Mouse (Mus musculus): ENCODE measurements around the gene Kcnj9.

The Kcnj9 gene

DNA sequence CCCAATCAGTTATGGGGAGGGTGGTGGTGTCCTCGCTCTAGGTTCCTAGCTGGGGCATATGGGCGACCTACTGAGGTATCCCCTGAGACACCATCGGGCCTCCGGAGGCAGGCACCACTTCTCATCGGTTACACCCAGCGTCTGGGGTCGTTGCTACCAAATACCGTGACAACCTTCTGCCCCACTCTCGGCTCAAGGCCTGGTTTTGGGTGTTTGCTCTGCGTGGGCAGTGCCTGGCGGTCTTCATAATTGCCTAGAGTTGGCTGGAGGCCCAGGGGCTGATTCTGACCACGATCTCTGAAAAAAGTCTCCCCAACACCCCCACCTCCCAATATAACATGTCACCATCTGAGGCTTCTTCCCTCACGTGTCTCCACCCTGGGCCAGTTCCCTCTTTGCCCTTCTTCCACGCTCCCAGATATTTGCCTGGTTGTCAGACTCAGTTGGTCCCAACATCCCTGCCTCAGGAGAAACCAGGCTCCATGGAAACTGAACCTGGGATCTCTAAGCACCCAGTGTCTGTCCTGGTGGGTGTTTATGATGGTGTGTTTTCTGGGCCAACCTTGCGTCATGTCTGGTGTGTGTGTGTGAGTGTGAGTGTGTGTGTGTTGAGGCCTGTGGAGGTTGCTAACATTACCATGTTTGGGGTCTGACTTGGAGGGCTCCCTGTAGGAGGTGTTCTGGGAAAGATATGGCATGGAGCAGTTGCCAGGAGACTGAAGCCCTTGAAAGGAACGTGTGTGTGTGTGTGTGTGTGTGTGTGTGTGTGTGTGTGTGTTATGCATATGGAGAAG lies 16.2 kb downstream of the Kcnj9 start:
- DNase-seq (ENCODE audit: low spot score in 2 of 2) = peak; percentile 50 to 57

DNA sequence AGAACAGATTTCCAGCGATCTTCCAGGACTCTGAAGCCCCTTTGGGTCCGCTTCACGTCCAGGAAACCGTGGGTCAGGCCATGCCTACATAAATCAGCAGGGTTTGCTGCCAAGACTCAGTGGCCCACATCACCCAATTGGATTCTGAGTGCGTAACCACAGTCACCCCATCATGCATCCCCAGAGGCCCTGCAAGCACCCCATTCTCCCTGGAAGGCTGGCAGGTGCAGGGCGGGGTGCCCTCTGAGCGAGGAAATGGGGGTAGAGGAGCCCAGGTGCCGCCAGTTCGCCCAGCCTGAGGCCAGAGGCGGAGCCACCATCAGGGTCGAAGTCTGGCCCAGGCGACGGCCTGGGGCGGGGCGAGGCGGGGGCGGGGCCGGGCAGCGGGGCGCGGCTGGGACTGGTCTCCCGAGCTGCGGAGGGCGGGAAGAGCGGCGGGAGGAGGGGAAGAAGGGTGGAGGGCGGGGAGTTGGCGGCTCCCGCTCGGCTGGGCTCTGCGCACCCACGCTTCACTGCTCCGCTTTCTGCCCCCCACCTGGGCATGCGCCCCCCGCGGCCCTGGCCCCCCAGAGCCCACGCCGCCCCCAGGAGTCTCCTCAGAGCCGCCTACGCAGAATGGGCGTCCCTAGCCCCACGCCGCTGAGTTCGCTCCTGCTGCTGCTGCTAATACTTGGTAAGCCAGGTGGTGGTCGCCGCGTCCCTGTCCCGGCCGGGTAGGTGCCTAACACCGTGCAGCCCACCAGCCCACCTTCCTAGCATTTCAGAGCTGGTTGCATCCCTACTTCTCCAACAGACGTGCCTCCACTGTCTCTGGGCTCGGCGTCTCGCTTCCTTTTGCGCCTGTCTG lies 17.0 kb downstream of the Kcnj9 start:
- peak; percentile 44 to 61 for DNase-seq (ENCODE audit: low spot score in 2 of 2)

DNA sequence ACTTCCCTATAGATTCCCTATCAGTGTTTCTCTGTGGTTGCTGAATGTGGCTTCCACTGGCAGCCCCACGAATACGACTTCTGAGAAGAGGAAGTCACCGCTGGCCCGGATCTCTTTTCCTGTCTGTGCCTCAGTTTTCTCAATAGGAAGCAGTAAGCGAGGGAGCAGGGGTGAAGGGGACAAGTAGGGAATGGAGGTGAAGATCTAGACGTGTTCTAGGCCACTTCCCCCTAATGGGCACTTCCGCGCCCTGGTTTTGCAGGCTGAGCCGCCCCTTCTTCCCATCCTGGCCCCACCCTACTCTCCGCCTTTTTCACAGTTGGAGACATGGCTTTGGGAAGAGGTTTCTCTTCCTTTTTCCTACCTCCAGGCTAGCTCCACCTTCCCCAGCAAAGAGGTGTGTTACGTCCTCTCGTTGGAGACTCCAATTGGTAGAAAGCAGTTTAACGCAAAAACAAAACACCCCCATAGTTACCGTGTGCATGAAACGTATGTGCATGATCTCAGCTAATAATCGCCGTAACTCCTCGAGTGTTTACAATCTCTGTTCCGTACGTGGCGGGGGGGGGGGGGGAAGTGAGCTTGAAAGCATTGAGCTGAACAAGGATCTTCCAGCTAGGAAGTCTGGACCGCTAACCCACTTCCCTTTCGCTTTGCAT lies 17.7 kb downstream of the Kcnj9 start:
- peak in 1 of 2 experiments; percentile 38 for DNase-seq (ENCODE audit: low spot score in 2 of 2)

DNA sequence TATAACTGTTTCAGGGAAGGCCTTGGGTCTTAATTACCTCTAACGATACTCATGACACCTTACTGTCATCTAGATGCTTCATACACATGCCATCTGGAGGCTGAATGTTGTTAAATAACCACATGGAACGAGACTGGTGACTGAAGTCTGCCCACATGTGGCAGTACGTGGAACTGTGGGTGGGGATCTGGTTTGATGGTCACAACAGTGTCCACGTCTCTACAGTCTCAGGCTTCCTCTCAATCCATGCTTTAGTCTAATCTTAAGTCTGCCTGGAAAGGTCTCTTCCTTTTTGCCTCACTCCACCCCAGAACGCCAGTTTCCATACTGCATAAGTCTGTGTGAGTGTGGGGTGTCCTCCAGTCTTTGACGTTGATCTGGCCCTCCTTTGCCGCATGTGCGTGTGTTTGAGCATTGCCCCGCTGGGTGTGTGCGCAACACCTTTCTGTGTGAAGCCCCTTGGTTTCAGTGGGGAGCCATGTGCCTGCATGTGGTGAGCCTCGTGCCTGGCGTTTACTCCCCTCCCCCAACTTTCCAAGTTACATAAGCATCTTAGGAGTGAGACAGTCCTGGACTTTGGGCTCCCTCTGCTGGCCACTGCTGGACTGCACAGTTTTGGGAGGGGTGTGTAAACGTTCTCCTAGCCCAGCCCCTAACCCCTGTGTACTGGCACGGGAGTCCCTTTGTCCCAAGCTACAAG lies 19.3 kb downstream of the Kcnj9 start:
- peak; percentile 92 to 93 for DNase-seq (ENCODE audit: low spot score in 2 of 2)

DNA sequence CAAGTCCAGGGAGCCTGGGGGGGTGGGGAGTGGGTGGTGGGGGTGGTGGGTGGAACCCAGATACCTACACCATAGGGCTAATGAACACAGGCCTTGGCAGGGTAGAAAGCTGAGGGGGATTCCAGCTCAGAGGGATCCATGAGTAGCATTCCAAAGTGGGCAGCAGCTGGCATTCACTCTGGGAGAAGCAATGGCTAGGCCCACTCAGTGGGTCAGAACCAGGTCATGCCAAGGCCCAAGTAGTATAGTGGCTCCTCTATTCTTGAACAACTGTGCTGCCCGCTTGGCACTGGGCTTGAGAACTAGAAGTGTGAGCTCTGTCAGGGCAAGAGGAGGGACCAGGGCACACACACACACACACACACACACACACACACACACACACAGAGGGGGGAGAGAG lies 20.7 kb downstream of the Kcnj9 start:
- DNase-seq (ENCODE audit: low spot score in 2 of 2) = no peak

DNA sequence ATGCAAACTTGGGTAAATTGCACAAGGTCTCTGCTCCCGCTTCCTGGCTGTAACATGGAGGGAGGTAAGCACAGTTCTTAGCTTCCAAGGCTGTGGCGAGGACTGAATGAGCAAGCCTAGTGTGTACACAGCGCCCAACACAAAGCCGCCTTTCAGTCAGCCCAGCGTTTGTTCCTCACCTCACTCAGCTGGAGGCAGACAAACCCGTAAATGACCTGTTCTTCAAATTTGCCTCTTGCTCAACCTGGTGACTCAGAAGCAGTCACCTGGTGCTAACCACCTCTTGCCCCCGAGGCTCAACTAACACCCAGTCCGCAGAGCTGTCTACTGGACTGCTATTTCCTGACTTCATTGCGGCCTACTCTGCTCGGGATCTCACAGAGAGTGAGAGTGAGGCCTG lies 21.2 kb downstream of the Kcnj9 start:
- DNase-seq (ENCODE audit: low spot score in 2 of 2) = no peak

DNA sequence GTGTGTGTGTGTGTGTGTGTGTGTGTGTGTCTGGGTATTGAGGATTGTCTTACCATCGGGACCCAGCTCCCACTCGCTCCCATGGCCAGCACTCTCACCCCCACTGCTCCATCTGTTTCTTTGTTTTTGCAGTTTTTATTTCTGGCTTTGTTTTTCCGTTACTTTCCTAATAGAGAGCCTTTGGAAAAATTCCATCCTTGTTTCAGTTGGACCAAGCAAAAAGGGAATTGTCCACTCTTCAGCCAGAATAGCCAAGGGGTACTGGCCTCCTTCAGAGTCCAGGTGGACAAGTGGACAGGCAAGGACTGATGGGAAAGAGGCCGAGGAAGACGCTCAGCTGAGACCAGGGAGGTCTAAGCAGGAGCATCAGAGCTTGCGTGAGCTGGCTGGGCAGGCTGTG lies 22.2 kb downstream of the Kcnj9 start:
- no peak for DNase-seq (ENCODE audit: low spot score in 2 of 2)

DNA sequence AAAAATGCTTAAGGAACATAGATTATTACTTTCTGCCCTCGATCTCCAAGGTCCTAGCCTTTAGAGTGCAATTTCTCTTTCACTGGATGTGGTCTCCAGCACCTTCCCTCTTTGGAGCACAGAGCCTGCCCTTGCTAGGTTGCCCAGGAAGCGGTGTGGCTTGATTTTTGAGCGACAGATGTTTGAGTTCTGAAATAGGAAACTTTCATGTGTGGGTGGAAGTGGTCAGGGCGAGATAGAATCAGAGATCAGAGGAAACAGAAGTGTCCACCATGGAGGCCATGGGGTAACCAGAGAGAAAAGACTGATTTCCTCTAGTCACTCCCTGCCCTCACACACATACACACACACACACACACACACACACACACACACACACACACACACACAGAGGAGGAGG lies 22.9 kb downstream of the Kcnj9 start:
- DNase-seq (ENCODE audit: low spot score in 2 of 2) = no peak

DNA sequence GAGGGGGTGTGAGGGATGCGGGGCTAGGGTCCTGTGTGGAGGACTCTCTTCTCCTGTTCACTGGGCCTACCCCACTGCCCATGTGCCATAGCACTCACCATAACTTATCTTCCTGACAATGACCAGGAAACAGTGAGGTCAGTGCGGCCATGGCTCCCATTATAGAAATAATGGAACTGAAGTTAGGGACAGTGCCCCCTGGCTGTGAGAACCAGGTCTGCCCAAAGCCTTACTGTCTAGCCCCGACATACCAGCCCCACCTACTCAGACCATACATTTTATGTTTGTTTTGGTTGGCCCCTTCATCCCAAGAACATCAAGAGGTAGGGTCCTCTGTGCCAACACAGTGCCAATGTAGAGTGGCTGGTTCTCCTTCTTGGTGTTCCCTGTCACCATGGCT lies 23.5 kb downstream of the Kcnj9 start:
- DNase-seq (ENCODE audit: low spot score in 2 of 2) = no peak

DNA sequence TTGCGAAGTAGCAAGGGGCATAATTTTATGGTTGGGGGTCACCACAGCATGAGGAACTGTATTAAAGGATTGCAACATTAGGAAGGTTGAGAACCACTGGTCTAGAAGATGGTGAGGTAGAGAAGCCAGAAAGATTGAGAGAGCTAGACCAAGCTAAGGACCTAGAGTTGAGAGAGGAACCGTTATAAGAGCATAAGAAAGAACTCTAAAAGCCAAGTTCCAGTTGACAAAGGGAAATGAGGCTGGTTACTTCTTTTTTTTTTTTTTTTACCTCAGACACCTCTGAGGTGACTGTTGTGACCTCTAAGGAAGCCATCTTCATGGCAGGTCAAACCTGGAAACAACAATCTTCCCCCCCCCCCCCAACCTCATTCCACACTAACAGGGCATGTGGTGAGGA lies 24.0 kb downstream of the Kcnj9 start:
- DNase-seq (ENCODE audit: low spot score in 2 of 2) = no peak

DNA sequence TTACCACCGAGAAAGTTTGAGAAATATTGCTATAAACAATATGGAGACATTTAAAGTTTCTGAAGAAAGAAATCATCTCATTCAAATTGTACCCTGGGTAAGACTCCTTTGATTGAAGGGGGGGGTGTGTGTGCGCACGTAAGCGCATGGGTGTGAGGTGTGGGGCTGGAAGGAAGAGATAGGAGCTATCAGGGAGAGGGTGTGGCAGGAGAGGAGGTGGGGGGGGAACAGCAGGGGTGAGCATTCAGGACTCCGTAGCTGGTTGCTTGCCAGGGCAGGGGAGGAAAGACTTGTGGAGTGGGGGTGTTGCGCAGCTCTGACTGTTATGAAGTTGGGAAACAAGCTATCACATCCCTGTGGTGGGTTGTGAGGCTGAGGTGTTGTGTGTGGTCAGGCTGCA lies 24.7 kb downstream of the Kcnj9 start:
- no peak for DNase-seq (ENCODE audit: low spot score in 2 of 2)

DNA sequence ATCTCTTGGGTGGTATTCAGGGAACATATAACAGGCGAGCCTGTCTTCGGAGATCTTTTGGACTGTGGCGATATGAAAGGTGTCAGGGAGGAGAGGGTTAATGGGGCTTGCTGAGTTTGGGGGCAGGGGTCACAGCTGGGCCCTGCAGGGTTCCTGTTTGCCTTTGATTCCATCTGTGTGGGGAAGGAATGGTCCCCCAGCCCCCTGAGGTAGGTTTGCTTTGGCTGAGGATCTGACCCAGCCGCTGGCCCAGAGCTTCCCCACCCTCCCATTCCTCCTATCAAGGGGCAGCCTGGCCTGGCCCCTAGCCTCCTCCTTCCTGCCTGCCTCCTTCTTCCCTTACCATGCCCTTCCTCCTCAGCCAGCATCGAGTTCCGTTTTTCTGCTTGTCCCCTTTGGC lies 26.3 kb downstream of the Kcnj9 start:
- DNase-seq (ENCODE audit: low spot score in 2 of 2) = no peak

DNA sequence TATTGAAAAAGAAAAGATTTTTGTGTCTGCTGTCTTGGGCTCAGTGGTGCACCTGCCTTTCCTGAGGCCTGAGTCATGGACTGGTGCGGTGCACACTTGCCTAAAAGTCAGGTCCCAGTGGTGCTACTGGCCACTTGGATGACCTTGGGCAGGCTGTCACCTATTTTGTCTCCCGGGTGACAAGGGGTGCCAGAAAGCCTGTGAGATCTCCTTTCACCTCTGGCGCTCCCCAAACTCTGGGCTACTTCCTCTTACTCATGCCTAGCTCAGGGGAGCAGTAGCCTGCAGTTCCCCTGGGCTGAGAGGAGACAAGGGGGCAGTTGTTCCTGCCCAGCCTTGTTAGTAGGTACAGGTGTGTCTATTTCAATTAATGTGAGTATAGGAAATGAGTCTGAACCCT lies 26.8 kb downstream of the Kcnj9 start:
- DNase-seq (ENCODE audit: low spot score in 2 of 2) = no peak

DNA sequence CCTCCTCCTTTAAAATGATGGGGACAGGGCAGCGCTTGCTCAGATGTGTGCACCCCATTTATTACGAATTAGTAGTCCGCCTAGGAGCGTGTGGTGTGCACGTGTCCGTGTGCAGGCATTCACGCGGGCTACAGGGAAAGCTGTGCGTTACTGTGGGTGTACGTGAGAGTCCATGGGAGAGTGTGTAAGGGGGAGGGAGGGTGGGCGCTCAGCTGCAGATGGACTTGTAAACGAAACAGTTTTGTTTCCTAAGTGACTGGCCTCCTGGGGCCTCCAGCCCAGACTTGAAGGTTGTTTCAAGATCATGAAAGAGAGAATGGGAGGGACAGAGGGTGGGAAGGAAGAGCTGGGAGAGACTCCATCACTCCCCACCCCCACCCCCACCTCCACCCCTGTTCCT lies 27.9 kb downstream of the Kcnj9 start:
- no peak for DNase-seq (ENCODE audit: low spot score in 2 of 2)

DNA sequence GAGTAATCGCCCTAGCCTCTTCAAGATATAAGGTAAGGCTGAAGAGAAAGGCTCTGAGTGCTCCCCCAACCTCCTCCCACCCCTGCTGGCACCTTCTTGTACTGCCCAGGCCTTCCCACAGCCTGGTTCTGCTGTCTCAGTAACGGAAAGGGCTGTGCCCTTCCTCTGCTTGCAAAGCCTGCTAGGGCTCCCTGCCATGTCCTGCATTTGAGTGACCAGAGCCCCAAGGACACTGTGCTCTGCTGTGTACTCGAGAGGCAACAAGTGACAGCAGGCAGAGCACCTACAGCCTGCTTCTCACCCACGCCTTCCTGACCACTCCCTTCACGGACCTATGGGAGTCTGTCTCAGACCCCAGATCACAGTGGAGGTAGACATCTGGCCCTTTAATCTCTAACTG lies 28.9 kb downstream of the Kcnj9 start:
- DNase-seq (ENCODE audit: low spot score in 2 of 2) = no peak

DNA sequence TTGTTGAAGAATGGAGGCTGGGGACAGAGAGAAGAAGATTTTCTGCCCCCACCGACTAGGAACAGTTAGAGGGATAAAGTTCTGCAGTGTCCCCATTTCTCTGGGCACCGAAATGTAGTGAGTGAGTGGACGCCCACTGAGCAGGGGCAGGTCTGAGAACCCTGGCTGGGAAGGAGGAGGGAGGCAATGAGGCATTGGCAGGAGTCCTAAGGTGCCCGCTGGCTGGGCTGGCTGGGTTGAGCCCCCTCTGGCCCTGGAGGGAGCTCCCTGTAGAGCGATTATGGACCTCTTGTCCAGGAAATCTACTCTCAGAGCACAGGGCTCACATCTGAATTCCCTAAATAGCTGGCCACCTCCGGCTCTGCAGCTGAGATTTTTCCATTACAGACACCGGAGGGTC lies 29.6 kb downstream of the Kcnj9 start:
- no peak for DNase-seq (ENCODE audit: low spot score in 2 of 2)

DNA sequence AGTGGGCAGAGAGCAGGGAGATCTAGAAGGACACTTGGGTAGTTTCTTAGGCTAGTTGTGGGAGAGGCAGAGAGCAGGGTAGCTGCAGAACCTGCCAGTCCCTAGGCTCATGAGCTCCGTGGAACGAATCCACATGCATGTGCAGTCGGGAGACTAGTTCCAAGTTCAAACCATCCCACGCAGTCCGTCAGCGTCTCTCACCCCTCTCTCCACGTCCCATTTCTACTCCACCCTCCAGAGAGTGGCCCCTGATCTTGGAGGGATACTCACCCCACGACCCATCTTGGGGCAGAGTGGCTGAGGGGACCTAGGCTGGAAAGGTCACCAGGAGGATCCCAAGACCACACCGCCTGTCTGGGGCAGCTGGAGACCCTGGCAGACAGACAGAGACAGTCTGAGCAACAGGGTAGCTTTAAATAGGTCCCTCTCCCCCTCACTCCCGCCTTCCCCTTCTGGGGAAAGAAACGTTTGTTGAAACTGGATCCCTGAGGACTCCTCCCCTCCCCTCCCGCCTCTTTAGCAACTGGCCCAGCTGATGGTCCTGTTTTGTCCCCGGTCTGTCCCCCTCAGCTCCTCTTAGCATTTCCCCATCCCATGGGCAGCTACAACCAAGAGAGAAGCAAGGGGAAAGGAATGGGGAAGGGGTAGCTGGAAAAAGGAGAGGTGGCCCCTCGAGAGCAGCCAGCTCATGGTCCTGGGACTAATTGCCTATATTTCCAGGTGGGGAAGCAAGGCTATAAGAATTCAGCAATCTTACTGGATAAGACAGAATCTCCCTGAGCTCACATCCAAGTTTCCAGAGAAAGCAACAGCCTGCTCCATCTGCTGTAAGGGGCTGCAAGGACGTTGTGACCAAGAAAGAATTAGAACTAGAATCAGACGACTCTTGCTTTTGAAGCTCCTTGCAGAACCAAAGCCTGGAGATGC lies 31.2 kb downstream of the Kcnj9 start, which contains the start of gene Atp1a2:
Gene Atp1a2 (minus strand): TSS at position 454 of the 927 bp plus-strand sequence.
- DNase-seq (ENCODE audit: low spot score in 2 of 2) = peak in 1 of 2 experiments; percentile 57

DNA sequence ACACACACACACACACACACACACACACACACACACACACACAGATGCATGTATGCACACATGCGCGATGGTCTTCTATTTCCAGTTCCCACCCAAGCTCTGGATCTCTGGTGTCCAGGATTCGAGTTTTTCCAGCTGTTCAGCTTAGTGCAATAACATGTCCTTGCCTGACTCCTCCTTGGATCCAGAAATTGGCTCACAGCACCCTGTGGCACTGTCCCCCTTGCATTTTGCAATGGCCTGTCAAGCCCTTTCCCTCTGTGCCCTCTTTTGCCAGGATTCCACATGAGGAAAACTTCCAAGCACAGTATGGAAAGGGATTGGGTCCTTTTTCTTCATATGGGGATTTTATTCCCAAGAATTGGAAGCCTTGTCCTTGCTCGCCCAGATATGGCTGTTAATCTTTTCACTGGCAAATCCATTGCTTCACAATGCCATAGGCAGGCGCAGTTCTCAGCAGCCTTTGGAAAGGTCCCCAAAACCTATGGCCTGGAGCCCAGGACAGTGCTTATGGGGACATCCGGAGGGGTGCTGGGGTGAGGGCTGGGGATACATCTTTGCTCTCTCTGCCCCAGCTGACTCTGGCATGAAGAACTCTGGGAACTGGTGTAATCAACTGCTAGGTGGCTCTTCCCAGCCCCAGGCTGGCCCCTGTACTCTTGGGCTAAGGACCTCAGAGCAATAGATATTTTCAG lies 32.2 kb downstream of the Kcnj9 start:
- no peak for DNase-seq (ENCODE audit: low spot score in 2 of 2)

DNA sequence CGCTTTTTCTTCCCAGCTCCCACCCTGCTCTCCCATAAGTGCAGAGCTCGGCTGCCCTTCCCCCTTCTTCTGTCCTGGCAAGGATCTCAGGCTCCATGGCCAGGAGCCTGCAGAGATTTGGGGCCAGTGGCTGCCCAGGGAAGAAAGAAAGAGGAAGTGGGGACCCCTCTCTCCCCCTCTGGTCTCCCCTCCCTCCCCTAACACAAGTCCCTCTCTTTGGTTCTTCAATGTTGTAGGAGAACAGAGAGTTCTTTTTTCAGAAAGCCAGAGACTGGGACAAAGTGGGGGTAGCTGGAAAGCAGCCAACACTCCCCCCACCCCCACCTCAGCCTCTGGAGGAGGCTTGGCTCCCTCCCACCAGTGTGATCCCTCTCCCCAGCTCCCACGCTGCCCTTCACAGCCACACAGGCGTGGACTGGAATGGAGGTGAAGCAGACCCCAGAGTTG lies 33.3 kb downstream of the Kcnj9 start:
- no peak for DNase-seq (ENCODE audit: low spot score in 2 of 2)

DNA sequence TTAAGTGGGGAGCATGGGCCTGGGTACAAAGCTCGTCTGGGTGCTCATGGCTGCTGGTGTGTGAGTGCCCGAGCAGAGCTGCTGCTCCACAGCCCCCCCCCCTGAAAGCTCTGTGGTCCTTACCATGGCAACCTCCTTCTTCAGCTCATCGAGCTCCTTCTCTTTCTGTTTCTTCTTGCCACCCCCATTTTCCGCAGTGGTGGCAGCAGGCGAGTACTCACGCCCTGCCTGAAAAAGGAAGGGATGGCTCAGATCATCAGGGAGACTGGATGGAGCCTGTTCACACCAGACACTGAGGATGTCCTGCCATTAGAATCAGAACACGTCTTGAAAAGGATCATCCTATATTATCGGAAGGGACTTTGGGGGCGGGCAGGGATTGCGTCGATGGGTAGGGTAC lies 35.7 kb downstream of the Kcnj9 start:
- DNase-seq (ENCODE audit: low spot score in 2 of 2) = no peak
